Mouse (Mus musculus) liver, embryonic 16.5 days (tissue): ENCODE results near the gene Sinhcaf. TPM values are rescaled to one million over a fixed set of nuclear protein-coding genes. Genes with fewer than 3 reads are reported as not detected.

Source experiments
- ATAC-seq: fragments of 200-750 bp; cut with Nextera tagmentation; 2 replicates; pipeline ENCODE4 v1.8.0; 2017; ENCODE audit warnings: low read depth, mild to moderate bottlenecking, moderate number of reproducible peaks, moderate library complexity
- H3K27ac ChIP-seq: fragments of 300-500 bp; sonication (generic); 2 replicates; pipeline ENCODE4 v1.5.1; 2014; ENCODE audit warnings: mild to moderate bottlenecking, low read length
- H3K27me3 ChIP-seq: fragments of 300-500 bp; sonication (generic); 2 replicates; pipeline ENCODE4 v1.6.1; 2014; ENCODE audit warnings: low read depth, low read length, mixed read lengths; ENCODE audit not compliant: control insufficient read depth, insufficient read depth
- H3K36me3 ChIP-seq: fragments of 300-500 bp; sonication (generic); 2 replicates; pipeline ENCODE4 v1.6.1; 2014; ENCODE audit warnings: mild to moderate bottlenecking; ENCODE audit not compliant: control insufficient read depth, insufficient read depth
- H3K4me1 ChIP-seq: fragments of 300-500 bp; sonication (generic); 2 replicates; pipeline ENCODE4 v1.6.1; 2014; ENCODE audit warnings: low read depth, low read length, mixed read lengths; ENCODE audit not compliant: control insufficient read depth
- H3K4me2 ChIP-seq: fragments of 300-500 bp; sonication (generic); 2 replicates; pipeline ENCODE4 v1.6.1; 2014; ENCODE audit warnings: low read depth, low read length, mixed read lengths
- H3K4me3 ChIP-seq: fragments of 300-500 bp; sonication (generic); 2 replicates; pipeline ENCODE4 v1.5.1; 2014; ENCODE audit warnings: low read depth, mild to moderate bottlenecking, low read length
- H3K9ac ChIP-seq: fragments of 300-500 bp; sonication (generic); 2 replicates; pipeline ENCODE4 v1.6.1; 2014; ENCODE audit warnings: low read depth, low read length
- H3K9me3 ChIP-seq: fragments of 300-500 bp; sonication (generic); replicated peaks from 2 replicates; pipeline ENCODE4 v1.6.1; 2016; ENCODE audit warnings: low read length; ENCODE audit not compliant: control insufficient read depth
- WGBS: fragments of 180-500 bp; shearing (Covaris S2); extraction: QIAGEN DNeasy Blood & Tissue Kit; methylation state at CpG from one replicate; pipeline ENCODE4 v1.1.7; 2014; ENCODE audit not compliant: insufficient replicate concordance; 5-methylcytosine and 5-hydroxymethylcytosine counted together
- polyA plus RNA-seq: library from polyadenylated mRNA; unstranded; fragments of >200 nt; fragmentation: Nextera tagmentation; extraction: Ambion mirVana; gene quantifications from 2 replicates; pipeline ENCODE4 v1.2.1, GENCODE M21; 2015

The Sinhcaf gene
- polyA plus RNA-seq, 1 experiment from 2014 or later = 11.8 TPM

DNA sequence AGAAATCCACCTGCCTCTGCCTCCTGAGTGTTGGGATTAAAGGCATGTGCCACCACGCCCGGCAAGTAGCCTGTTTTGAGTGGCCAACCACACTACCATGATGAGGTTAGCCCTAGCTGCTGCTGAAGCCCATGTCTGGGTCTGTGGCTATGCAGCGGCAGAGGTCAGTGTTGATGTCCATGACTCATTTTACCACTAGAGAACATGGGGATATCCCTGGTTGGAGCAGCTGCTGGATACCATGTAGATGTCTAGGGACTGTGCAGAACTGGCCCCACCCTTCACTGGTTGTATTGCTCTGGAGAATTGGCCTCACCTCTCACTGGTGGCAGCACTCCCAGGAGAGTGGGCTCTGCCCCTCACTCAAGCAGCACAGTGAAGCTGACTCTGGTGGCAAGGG, 28.8 kb upstream of the Sinhcaf start:
- Histone ChIP-seq H3K27me3 (no peaks in the 10 kb centered on the region), H3K4me1 (no peaks in the 10 kb centered on the region; the same call in none of the 2 replicates), H3K9ac (no peak overlapping the region), H3K4me2 (no peak overlapping the region), H3K4me3 (no peak overlapping the region), H3K9me3 (no peaks in the 10 kb centered on the region), H3K36me3 (no peaks in the 10 kb centered on the region), H3K27ac (no peak overlapping the region)
- 71% methylated on average over 3 of the region's 3 CpGs for WGBS
- peak; percentile 35; the same call in 1 of the 2 replicates for ATAC-seq

DNA sequence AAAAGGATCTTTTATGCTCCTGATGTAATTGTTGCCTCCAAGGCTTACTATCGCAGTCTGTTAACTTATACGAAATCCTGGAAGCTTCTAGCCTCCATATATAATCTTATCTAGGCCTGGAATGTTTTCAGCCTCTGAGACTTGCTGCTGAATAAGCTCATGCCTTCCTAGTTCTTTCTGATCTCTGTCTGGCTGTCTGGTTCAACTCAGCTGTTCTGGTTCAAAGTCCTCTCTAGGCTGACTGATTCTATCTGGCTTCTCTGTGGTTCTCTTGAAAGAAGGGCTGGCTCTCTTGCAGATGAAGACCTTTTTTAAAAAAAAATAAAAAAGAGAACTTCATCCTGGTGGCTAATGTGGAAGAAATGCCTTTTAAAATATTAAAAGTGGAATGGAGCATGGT, 26.6 kb upstream of the Sinhcaf start:
- no peaks in the 10 kb centered on the region for H3K9me3 ChIP-seq
- H3K4me3 ChIP-seq = no peak overlapping the region
- WGBS = 60% methylated on average over 2 of the region's 2 CpGs
- H3K27me3 ChIP-seq = no peaks in the 10 kb centered on the region
- no peaks in the 10 kb centered on the region for H3K36me3 ChIP-seq
- no peaks in the 10 kb centered on the region; the same call in none of the 2 replicates for H3K4me1 ChIP-seq
- no peak overlapping the region for H3K27ac ChIP-seq
- no peak for ATAC-seq
- no peak overlapping the region for H3K4me2 ChIP-seq
- no peak overlapping the region for H3K9ac ChIP-seq

DNA sequence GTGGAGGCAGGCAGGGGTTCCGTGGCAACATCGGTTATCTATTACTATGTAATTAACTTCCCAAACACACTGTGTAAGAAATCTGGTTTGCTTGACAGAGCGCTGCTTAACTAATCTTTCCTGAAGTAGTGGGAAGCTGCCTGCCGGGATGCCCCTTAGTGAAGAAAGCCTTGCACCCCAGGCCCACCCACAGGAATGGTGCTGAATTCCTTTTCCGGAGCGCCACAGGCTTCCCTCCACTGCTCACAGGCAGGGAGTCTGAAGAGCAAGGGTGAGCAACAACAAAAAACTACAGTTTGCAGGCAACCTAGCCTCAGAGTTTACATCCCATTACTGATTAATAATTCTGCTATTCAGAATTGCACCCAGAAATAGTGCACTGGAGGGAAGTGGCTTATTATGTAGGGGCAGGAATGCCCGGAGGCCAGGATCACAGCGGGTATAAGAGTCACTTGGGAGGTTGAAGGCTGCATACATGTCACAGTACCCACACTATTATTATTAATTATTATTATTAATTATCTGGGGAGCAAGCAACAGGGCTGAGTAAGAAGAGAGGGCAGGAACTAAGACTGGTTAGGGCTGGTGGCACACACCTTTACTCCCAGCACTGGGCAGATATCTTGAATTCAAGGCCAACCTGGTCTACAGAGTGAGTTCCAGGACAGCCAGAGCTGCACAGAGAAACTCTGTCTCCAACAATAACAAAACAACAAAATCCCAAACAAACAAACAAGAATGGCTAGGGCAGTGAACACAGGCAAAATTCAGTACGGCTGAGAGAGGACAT, 26.0 kb upstream of the Sinhcaf start:
- Histone ChIP-seq H3K36me3 (no peaks in the 10 kb centered on the region), H3K27ac (no peak overlapping the region), H3K9me3 (no peaks in the 10 kb centered on the region), H3K4me3 (no peak overlapping the region), H3K27me3 (no peaks in the 10 kb centered on the region), H3K4me2 (no peak overlapping the region), H3K4me1 (no peaks in the 10 kb centered on the region; the same call in none of the 2 replicates), H3K9ac (no peak overlapping the region)
- ATAC-seq = no peak
- 52% methylated on average over 9 of the region's 9 CpGs for WGBS

DNA sequence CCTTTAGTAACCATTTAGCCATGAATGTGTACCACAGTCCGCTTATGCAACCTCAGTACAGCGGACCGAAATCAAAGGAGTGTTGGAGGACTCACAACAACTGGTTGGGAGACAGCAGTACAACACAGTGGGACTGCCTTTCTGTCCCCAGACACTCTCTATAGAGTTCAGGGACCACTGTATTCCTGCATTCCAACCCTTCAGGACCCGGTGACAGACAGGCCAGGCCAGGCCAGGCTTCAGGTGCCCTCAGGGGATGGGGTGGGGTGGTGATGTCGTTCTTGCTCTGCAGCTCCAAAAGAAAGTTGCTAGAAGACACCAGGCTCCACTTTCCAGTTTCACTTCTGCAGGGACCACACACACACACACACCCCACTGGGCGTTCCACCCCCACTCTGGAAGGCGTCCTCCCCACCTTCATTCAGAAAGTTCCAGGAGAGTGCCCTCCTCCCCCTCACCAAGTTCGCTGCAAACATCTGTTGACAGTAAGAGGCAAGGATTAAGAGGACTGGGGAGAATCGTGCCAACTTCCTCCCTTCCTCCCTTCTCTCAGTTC, 25.2 kb upstream of the Sinhcaf start:
- no peaks in the 10 kb centered on the region for H3K36me3 ChIP-seq
- H3K27me3 ChIP-seq = no peaks in the 10 kb centered on the region
- H3K9me3 ChIP-seq = no peaks in the 10 kb centered on the region
- WGBS = 41% methylated on average over 9 of the region's 9 CpGs
- no peaks in the 10 kb centered on the region; the same call in none of the 2 replicates for H3K4me1 ChIP-seq
- H3K4me2 ChIP-seq = no peak overlapping the region
- H3K9ac ChIP-seq = no peak overlapping the region
- H3K27ac ChIP-seq = no peak overlapping the region
- ATAC-seq = no peak
- no peak overlapping the region for H3K4me3 ChIP-seq

DNA sequence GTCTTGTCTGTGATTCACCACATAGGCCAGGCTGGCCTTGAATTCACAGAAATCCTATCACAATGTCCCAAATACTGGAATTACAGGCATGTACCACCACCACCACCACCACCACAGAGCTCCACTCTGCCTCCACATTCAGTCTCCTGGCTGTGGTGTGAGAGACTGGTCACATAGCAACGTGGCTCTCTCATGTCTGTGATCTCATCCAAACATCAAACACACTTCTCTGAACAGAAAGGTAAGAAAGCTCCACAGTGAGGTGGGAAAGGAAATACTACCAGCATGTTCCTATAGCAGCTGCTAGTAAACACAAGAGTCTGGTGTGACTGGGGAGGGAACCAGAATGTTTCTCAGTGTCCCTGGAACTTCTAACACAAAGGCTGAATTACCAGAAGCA, 15.0 kb upstream of the Sinhcaf start:
- no peak overlapping the region for H3K27ac ChIP-seq
- 22% methylated on average over 1 of the region's 1 CpGs for WGBS
- no peaks in the 10 kb centered on the region for H3K36me3 ChIP-seq
- no peak for ATAC-seq
- no peak overlapping the region for H3K4me3 ChIP-seq
- H3K9me3 ChIP-seq = no peaks in the 10 kb centered on the region
- H3K9ac ChIP-seq = no peak overlapping the region
- H3K27me3 ChIP-seq = no peaks in the 10 kb centered on the region
- no peak overlapping the region for H3K4me2 ChIP-seq
- H3K4me1 ChIP-seq = no peaks in the 10 kb centered on the region

DNA sequence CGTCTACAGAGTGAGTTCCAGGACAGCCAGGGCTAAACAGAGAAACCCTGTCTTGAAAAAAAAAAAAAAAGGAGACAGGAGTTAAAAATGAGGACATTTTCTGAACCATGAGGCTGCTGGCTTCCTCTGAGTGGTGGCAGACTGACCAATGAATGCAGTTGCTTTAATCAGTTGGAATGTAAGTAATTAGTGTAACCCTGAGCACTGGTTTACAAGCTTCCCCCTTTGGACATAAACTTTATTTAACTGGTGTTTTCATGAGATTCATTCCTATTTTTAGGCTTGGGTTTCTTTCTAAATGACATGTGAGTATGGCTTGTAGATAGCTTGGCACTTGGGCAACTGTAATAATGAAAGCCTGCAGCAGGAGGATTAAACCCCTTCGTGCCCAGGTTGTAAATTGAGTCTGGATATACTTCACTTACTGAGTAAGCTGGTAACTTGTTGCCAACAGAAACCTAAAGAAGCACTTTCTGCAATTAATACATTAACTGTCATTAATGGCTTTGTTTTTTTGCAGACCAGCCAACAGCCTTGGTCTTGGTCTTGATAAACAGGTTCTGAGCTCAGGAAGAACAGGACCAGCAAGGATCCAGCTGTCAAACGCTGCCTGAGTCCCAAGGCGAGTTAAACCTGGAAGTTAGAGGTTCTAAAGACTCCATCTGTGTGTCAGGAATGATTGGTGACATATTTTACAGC, 13.4 kb upstream of the Sinhcaf start:
- Histone ChIP-seq H3K9ac (no peak overlapping the region), H3K4me2 (no peak overlapping the region), H3K4me3 (no peak overlapping the region), H3K27me3 (no peaks in the 10 kb centered on the region), H3K9me3 (no peaks in the 10 kb centered on the region), H3K36me3 (no peaks in the 10 kb centered on the region), H3K4me1 (peaks cover 2% of the 10 kb centered on the region; the same call in 1 of the 2 replicates), H3K27ac (no peak overlapping the region)
- no peak for ATAC-seq
- WGBS = 46% methylated on average over 4 of the region's 4 CpGs

DNA sequence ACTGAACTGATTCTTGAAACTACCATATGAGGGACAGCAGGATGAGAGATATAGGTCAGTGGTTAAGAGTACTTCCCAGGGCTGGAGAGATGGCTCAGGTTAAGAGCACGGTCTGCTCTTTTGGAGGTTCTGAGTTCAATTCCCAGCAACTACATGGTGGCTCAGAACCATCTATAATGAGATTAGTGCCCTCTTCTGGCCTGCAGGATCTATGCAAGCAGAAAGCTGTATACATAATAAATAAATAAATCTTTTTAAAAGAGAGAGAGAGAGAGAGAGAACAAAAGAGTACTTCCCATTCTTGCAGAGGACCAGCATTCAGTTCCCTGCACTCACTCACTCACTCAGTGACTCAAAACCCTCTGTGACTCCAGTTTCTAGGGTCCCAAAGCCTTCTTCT, 12.4 kb upstream of the Sinhcaf start:
- no peaks in the 10 kb centered on the region for H3K27me3 ChIP-seq

DNA sequence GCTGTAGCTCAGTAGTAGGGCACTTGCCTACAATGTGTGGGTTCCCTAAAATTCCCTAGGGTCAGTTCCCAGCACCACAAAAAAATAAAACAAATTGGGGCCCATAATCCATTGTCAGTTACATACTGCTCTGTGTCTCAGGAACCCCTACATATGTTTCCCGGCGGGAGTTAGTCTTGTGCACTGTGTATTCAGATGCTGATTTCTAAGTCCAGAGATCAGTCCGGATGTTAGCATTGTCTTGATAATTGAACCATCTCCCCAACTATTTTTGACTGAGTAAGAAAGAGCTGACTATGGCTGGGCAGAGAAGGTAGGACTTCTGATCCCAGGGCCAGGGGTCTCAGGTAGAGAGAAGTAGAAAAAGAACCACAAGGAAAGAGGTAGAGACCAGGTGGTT, 10.8 kb upstream of the Sinhcaf start:
- WGBS = 77% methylated on average over 3 of the region's 3 CpGs
- no peaks in the 10 kb centered on the region for H3K36me3 ChIP-seq
- ATAC-seq = no peak
- H3K9me3 ChIP-seq = no peaks in the 10 kb centered on the region
- no peaks in the 10 kb centered on the region for H3K27me3 ChIP-seq
- no peak overlapping the region for H3K9ac ChIP-seq
- H3K27ac ChIP-seq = no peak overlapping the region
- H3K4me3 ChIP-seq = no peak overlapping the region
- no peak overlapping the region for H3K4me2 ChIP-seq
- H3K4me1 ChIP-seq = peaks cover 2% of the 10 kb centered on the region; the same call in 1 of the 2 replicates

More for the DNA sequence above, 12.4 kb upstream of the Sinhcaf start:
- no peak overlapping the region for H3K27ac ChIP-seq
- H3K36me3 ChIP-seq = no peaks in the 10 kb centered on the region
- H3K4me3 ChIP-seq = no peak overlapping the region
- 68% methylated on average over 1 of the region's 1 CpGs for WGBS
- ATAC-seq = no peak
- H3K9ac ChIP-seq = no peak overlapping the region
- H3K9me3 ChIP-seq = no peaks in the 10 kb centered on the region
- H3K4me2 ChIP-seq = no peak overlapping the region
- peaks cover 2% of the 10 kb centered on the region; the same call in 1 of the 2 replicates for H3K4me1 ChIP-seq
